Mouse (Mus musculus): ENCODE data around the gene Itgb2. TPM values are rescaled to one million over a fixed set of nuclear protein-coding genes. Genes with fewer than 3 reads are reported as not detected.
A peak's percentile ranks its signal among the peaks of the same experiment; 100 is the strongest.

Itgb2 gene
- polyA plus RNA-seq (2015; fragmentation: Nextera tagmentation; extraction: Ambion mirVana), result 10.3 and 10.7 TPM in 2 replicates

GRCm38 (mm10) chr10:77530140-77530539 lies at the start of gene Itgb2:
Gene Itgb2, plus strand, starts transcription at chr10:77530252.
- ATAC-seq (ENCODE audit: low read depth), result no peak
- no peaks in the 10 kb centered on the region for H3K36me3 ChIP-seq
- H3K9ac ChIP-seq, result peak within 1 kb of the TSS; percentile 45
- no peaks in the 10 kb centered on the region for H3K9me3 ChIP-seq (replicated peaks)
- peak within 1 kb of the TSS; percentile 53 for H3K4me2 ChIP-seq
- DNase-seq, result no peak
- H3K27ac ChIP-seq, result peak within 1 kb of the TSS; percentile 65
- H3K27me3 ChIP-seq, result no peaks in the 10 kb centered on the region
- H3K4me3 ChIP-seq (replicated peaks), result peak within 1 kb of the TSS; percentile 42
- 9% methylated on average over 9 of the region's 9 CpGs for WGBS (ENCODE audit: insufficient replicate concordance)
- peaks cover 41% of the 10 kb centered on the region for H3K4me1 ChIP-seq (replicated peaks)

- Histone ChIP-seq H3K4me2 (no peak overlapping the region), H3K4me1 (replicated peaks) (peaks cover 13% of the 10 kb centered on the region), H3K27me3 (no peaks in the 10 kb centered on the region), H3K9ac (no peak overlapping the region), H3K27ac (no peak overlapping the region), H3K36me3 (peaks cover 6% of the 10 kb centered on the region), H3K4me3 (replicated peaks) (no peak overlapping the region), H3K9me3 (replicated peaks) (no peaks in the 10 kb centered on the region)
- DNase-seq (no peak), ATAC-seq (ENCODE audit: low read depth) (no peak)
Measured at GRCm38 (mm10) chr10:77481814-77482213, 48.2 kb upstream of the Itgb2 start.

DNA sequence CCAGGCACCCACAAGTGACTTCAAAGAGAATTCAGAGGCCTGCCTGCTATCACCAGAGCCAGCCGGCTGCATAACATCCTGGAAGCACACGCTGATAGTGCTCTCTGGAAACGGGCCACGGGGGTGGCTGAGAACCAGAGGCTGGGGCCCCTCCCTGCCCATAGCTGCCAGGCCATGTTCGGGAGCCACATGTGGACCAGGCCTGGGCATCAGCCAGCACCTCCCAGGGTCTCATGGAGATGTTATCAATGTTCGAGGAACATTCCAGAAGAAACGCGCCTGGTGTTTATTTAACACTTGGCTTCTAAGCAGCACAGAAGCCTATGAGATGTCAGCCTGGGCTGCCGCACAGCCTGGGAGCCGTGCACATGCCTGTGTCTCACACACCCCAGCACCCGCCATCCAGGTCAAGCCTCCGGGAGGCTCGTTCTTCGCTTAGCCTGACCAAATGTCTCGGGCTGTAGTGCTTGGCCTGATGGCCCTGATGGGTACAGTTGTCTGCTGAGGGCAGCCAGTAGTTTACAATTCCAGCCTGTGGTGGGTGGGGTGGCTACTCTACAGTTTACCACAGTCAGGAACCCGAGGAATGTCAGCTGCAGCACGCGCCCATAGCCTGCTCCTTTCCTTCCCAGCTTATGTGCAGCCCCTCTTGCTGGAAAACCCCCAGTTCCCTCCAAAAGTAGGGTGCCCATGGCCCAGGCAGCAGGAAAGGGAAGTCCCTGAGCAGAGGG lies 45.7 kb upstream of the Itgb2 start:
- peak overlapping the region; percentile 48; the same call in 1 of the 2 replicates for H3K27ac ChIP-seq
- peaks cover 13% of the 10 kb centered on the region for H3K4me1 ChIP-seq (replicated peaks)
- no peaks in the 10 kb centered on the region for H3K9me3 ChIP-seq (replicated peaks)
- peak; percentile 13 for DNase-seq
- peak; percentile 56 for ATAC-seq (ENCODE audit: low read depth)
- WGBS (ENCODE audit: insufficient replicate concordance), result 32% methylated on average over 18 of the region's 18 CpGs
- H3K4me3 ChIP-seq (replicated peaks), result no peak overlapping the region
- no peaks in the 10 kb centered on the region for H3K27me3 ChIP-seq
- H3K4me2 ChIP-seq, result no peak overlapping the region
- peaks cover 32% of the 10 kb centered on the region for H3K36me3 ChIP-seq
- no peak overlapping the region for H3K9ac ChIP-seq

GRCm38 (mm10) chr10:77485786-77486185 lies 44.3 kb upstream of the Itgb2 start:
- Histone ChIP-seq H3K27ac (no peak overlapping the region), H3K9me3 (replicated peaks) (no peaks in the 10 kb centered on the region), H3K27me3 (no peaks in the 10 kb centered on the region), H3K4me1 (replicated peaks) (peaks cover 13% of the 10 kb centered on the region), H3K9ac (no peak overlapping the region), H3K4me3 (replicated peaks) (no peak overlapping the region), H3K36me3 (peaks cover 44% of the 10 kb centered on the region), H3K4me2 (no peak overlapping the region)
- 77% methylated on average over 3 of the region's 3 CpGs for WGBS (ENCODE audit: insufficient replicate concordance)
- ATAC-seq (ENCODE audit: low read depth), result peak; percentile 9; the same call in 1 of the 2 replicates
- no peak for DNase-seq

GRCm38 (mm10) chr10:77488168-77488567 lies 41.9 kb upstream of the Itgb2 start:
- ATAC-seq (ENCODE audit: low read depth) (no peak), DNase-seq (no peak)
- Histone ChIP-seq H3K4me1 (replicated peaks) (peaks cover 13% of the 10 kb centered on the region), H3K4me2 (no peak overlapping the region), H3K9ac (no peak overlapping the region), H3K4me3 (replicated peaks) (no peak overlapping the region), H3K27ac (no peak overlapping the region), H3K36me3 (peaks cover 64% of the 10 kb centered on the region), H3K9me3 (replicated peaks) (no peaks in the 10 kb centered on the region), H3K27me3 (no peaks in the 10 kb centered on the region)
- 88% methylated on average over 7 of the region's 7 CpGs for WGBS (ENCODE audit: insufficient replicate concordance)

- Histone ChIP-seq H3K36me3 (peaks cover 92% of the 10 kb centered on the region), H3K4me1 (replicated peaks) (no peaks in the 10 kb centered on the region), H3K4me3 (replicated peaks) (no peak overlapping the region), H3K27ac (no peak overlapping the region), H3K9me3 (replicated peaks) (no peaks in the 10 kb centered on the region), H3K27me3 (no peaks in the 10 kb centered on the region), H3K4me2 (no peak overlapping the region), H3K9ac (no peak overlapping the region)
- 79% methylated on average over 6 of the region's 6 CpGs for WGBS (ENCODE audit: insufficient replicate concordance)
- no peak for DNase-seq
- ATAC-seq (ENCODE audit: low read depth), result no peak
Measured at GRCm38 (mm10) chr10:77491585-77491984, 38.5 kb upstream of the Itgb2 start.

DNA sequence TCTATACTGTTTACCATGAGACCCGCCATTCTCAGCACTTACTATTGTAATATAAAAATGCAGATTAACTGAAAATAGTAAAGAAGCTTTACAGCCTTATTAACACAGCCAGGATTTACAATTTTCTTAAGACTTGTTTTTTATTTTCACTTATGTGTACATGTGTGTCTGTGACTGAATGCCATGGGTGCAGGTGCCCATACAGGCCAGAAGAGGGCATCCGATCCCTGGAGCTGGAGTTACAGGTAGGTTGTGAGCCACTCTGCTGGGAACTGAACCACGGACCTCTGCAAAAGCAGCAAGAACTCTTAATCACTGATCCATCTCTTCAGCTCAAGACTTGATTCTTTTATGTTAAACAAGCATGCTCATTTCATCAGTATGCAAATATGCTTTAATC lies 37.2 kb upstream of the Itgb2 start:
- Histone ChIP-seq H3K36me3 (peaks cover 92% of the 10 kb centered on the region), H3K4me2 (no peak overlapping the region), H3K27ac (no peak overlapping the region), H3K4me1 (replicated peaks) (no peaks in the 10 kb centered on the region), H3K27me3 (no peaks in the 10 kb centered on the region), H3K9ac (no peak overlapping the region), H3K9me3 (replicated peaks) (no peaks in the 10 kb centered on the region), H3K4me3 (replicated peaks) (no peak overlapping the region)
- 88% methylated on average over 3 of the region's 3 CpGs for WGBS (ENCODE audit: insufficient replicate concordance)
- no peak for ATAC-seq (ENCODE audit: low read depth)
- no peak for DNase-seq

- no peak overlapping the region for H3K4me2 ChIP-seq
- no peak overlapping the region for H3K27ac ChIP-seq
- WGBS (ENCODE audit: insufficient replicate concordance), result 88% methylated on average over 13 of the region's 13 CpGs
- no peaks in the 10 kb centered on the region for H3K9me3 ChIP-seq (replicated peaks)
- peaks cover 91% of the 10 kb centered on the region for H3K36me3 ChIP-seq
- no peak for ATAC-seq (ENCODE audit: low read depth)
- H3K4me3 ChIP-seq (replicated peaks), result no peak overlapping the region
- no peak overlapping the region for H3K9ac ChIP-seq
- H3K27me3 ChIP-seq, result no peaks in the 10 kb centered on the region
- no peak for DNase-seq
- peaks cover 10% of the 10 kb centered on the region for H3K4me1 ChIP-seq (replicated peaks)
Measured at GRCm38 (mm10) chr10:77497185-77497584, 32.9 kb upstream of the Itgb2 start.

DNA sequence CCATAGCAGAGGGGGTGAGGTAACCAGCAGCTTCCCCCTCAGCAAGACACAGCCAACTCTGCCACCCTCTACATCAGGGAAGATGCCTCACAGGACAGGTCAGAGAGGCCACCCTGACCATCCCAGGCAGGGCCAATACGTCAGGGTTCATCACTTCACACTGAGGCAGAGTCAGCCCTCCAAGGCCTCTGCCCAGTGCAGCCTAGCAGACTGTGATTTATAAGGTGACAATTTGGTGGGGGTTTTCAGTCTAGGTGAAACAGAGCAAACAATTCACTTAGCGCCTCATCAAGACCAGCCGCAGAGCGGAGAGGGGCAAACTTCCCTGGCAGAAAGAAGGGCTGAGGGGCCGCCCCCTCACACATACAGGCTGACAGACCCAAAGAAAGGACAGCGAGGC lies 31.8 kb upstream of the Itgb2 start:
- Histone ChIP-seq H3K9me3 (replicated peaks) (no peaks in the 10 kb centered on the region), H3K9ac (no peak overlapping the region), H3K4me2 (no peak overlapping the region), H3K4me3 (replicated peaks) (no peak overlapping the region), H3K27me3 (no peaks in the 10 kb centered on the region), H3K27ac (no peak overlapping the region), H3K36me3 (peaks cover 87% of the 10 kb centered on the region), H3K4me1 (replicated peaks) (peaks cover 10% of the 10 kb centered on the region)
- WGBS (ENCODE audit: insufficient replicate concordance), result 80% methylated on average over 6 of the region's 6 CpGs
- ATAC-seq (ENCODE audit: low read depth) (no peak), DNase-seq (no peak)

DNA sequence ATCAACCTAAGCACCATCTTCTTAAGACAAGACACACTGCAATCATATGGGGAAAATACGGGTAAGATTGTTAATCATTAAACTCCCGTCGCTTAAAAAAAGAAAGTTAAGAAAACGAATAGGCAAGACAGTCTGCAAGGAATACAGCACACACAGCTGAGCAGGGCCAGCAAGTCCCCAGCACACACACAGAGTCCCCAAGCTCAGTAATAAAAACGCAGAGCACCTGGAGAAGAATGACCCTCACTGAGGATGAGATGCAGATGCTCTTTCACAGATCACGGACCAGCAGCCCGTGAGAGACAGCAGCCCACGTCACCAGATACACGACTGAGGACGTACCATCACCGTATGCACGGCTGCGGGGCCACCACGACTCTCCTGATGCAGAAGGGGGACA lies 29.4 kb upstream of the Itgb2 start:
- Histone ChIP-seq H3K4me2 (no peak overlapping the region), H3K4me3 (replicated peaks) (no peak overlapping the region), H3K4me1 (replicated peaks) (peaks cover 10% of the 10 kb centered on the region), H3K27me3 (no peaks in the 10 kb centered on the region), H3K9me3 (replicated peaks) (no peaks in the 10 kb centered on the region), H3K9ac (no peak overlapping the region), H3K36me3 (peaks cover 87% of the 10 kb centered on the region), H3K27ac (no peak overlapping the region)
- DNase-seq (no peak), ATAC-seq (ENCODE audit: low read depth) (no peak)
- WGBS (ENCODE audit: insufficient replicate concordance), result 76% methylated on average over 14 of the region's 14 CpGs

DNA sequence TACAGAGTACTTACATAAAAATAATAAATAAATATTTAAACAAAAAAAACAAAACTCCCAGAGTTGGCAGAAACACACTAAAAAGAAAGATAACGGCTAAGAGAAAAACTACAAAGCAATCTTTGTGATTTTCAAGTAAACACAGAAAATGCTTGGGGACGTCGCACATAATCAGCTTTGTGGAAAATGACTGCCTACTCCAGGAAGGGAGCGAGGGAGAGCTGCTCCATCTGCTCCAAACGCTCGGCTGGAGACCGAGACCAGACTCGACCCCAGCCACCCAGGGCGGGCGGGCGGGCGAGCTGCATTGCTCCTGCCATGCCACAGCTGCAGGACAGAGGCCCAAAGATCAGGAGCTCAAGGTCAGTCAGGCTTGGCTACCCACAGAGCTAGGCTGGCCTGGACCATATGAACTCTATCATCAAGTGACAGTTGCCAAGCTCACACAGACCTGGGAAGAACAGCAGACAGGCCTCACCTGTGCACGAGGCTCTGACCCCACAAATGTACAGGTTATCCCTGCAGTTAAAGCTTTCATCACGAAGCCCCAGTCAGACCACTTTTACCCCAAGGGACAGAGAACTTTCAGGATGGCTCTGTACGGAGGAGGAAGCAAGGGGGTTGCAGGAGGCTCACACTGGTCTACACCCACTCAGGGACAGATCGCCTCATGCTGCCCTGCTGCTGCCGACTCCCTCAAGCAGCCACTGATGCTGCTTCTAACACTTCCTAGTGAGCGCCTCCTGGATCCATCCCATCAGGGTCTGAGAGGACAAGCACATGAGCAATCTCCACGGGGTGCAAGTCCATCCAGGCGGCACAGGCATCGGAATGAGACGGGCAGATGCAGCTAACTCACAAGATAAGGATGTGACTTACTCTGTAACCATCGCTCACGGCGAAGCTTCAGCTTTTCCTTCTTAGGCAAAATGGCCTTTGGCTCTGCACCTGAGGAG lies 26.8 kb upstream of the Itgb2 start:
- Histone ChIP-seq H3K9me3 (replicated peaks) (no peaks in the 10 kb centered on the region), H3K4me3 (replicated peaks) (no peak overlapping the region), H3K4me1 (replicated peaks) (peaks cover 10% of the 10 kb centered on the region), H3K27me3 (no peaks in the 10 kb centered on the region), H3K9ac (no peak overlapping the region), H3K4me2 (no peak overlapping the region), H3K36me3 (peaks cover 87% of the 10 kb centered on the region), H3K27ac (no peak overlapping the region)
- WGBS (ENCODE audit: insufficient replicate concordance), result 88% methylated on average over 25 of the region's 25 CpGs
- no peak for DNase-seq
- no peak for ATAC-seq (ENCODE audit: low read depth)

All from liver, embryonic 13.5 days (tissue).